Mouse (Mus musculus) spleen, adult 12 weeks (tissue): Measurements from ENCODE around the gene Ankrd33.
"Not testable (repeated sequence)": the region's sequence is repeated elsewhere in the genome, so short reads cannot be mapped to it uniquely, and the experiment has no call there.

ENCODE experiments used
- DNase-seq: peaks from one replicate; pipeline ENCODE4 v3.0.0; 2022; ENCODE audit warnings: low spot score

The Ankrd33 gene

GRCm38 (mm10) chr15:101086956-101087355 lies 28.6 kb upstream of the Ankrd33 start:
- DNase-seq, result no peak

- DNase-seq, result no peak
Observed at GRCm38 (mm10) chr15:101088291-101088690, 27.3 kb upstream of the Ankrd33 start.

GRCm38 (mm10) chr15:101091551-101091950 lies 24.0 kb upstream of the Ankrd33 start:
- DNase-seq, result no peak

GRCm38 (mm10) chr15:101092121-101092828 lies 23.3 kb upstream of the Ankrd33 start:
- no peak for DNase-seq

- no peak for DNase-seq
Observed at GRCm38 (mm10) chr15:101092829-101093648, 22.5 kb upstream of the Ankrd33 start.

GRCm38 (mm10) chr15:101093988-101094387 lies 21.6 kb upstream of the Ankrd33 start:
- no peak for DNase-seq

GRCm38 (mm10) chr15:101094979-101095378 lies 20.6 kb upstream of the Ankrd33 start:
- no peak for DNase-seq

- no peak for DNase-seq
Observed at GRCm38 (mm10) chr15:101095392-101095791, 20.2 kb upstream of the Ankrd33 start.

GRCm38 (mm10) chr15:101097985-101098651 lies 17.4 kb upstream of the Ankrd33 start:
- DNase-seq, result no peak

GRCm38 (mm10) chr15:101100996-101101395 lies 14.6 kb upstream of the Ankrd33 start:
- no peak for DNase-seq

- DNase-seq, result no peak
Observed at GRCm38 (mm10) chr15:101103605-101104304, 11.8 kb upstream of the Ankrd33 start.

- DNase-seq, result peak; percentile 34
Observed at GRCm38 (mm10) chr15:101105496-101105994, 10.0 kb upstream of the Ankrd33 start.

GRCm38 (mm10) chr15:101106011-101106410 lies 9.5 kb upstream of the Ankrd33 start:
- no peak for DNase-seq

- DNase-seq, result no peak
Observed at GRCm38 (mm10) chr15:101107906-101108671, 7.5 kb upstream of the Ankrd33 start.

- DNase-seq, result no peak
Observed at GRCm38 (mm10) chr15:101113176-101113575, 2.4 kb upstream of the Ankrd33 start.

- DNase-seq, result not testable (repeated sequence)
Observed at GRCm38 (mm10) chr15:101113778-101114177, 1.8 kb upstream of the Ankrd33 start.

GRCm38 (mm10) chr15:101118399-101119125 lies 3.0 kb downstream of the Ankrd33 start:
- DNase-seq, result no peak

- no peak for DNase-seq
Observed at GRCm38 (mm10) chr15:101121411-101122289, 6.1 kb downstream of the Ankrd33 start.

- no peak for DNase-seq
Observed at GRCm38 (mm10) chr15:101122290-101122589, 6.7 kb downstream of the Ankrd33 start.

GRCm38 (mm10) chr15:101123202-101123601 lies 7.6 kb downstream of the Ankrd33 start:
- no peak for DNase-seq
